Mouse (Mus musculus) liver, embryonic 15.5 days (tissue): ENCODE results near the gene Mrpl24. TPM values are rescaled to one million over a fixed set of nuclear protein-coding genes. Genes with fewer than 3 reads are reported as not detected.
"Not testable (repeated sequence)": the region's sequence is repeated elsewhere in the genome, so short reads cannot be mapped to it uniquely, and the experiment has no call there.

Source experiments
- ATAC-seq: fragments of 200-750 bp; cut with Nextera tagmentation; 2 replicates; pipeline ENCODE4 v1.8.0; 2017; ENCODE audit warnings: moderate number of reproducible peaks, mild to moderate bottlenecking, moderate library complexity; ENCODE audit not compliant: insufficient read depth
- H3K27ac ChIP-seq: fragments of 300-500 bp; sonication (generic); replicated peaks from 2 replicates; pipeline ENCODE4 v1.5.1; 2015; ENCODE audit warnings: mild to moderate bottlenecking, inconsistent platforms
- H3K27me3 ChIP-seq: fragments of 300-500 bp; sonication (generic); 2 replicates; pipeline ENCODE4 v1.6.1; 2015; ENCODE audit warnings: mild to moderate bottlenecking, inconsistent platforms
- H3K36me3 ChIP-seq: fragments of 300-500 bp; sonication (generic); replicated peaks from 2 replicates; pipeline ENCODE4 v1.6.1; 2015; ENCODE audit warnings: moderate library complexity, mild to moderate bottlenecking, inconsistent platforms
- H3K4me1 ChIP-seq: fragments of 300-500 bp; sonication (generic); replicated peaks from 2 replicates; pipeline ENCODE4 v1.6.1; 2015; ENCODE audit warnings: inconsistent platforms
- H3K4me2 ChIP-seq: fragments of 300-500 bp; sonication (generic); 2 replicates; pipeline ENCODE4 v1.6.1; 2015; ENCODE audit warnings: moderate library complexity, mild to moderate bottlenecking, inconsistent platforms
- H3K4me3 ChIP-seq: fragments of 300-500 bp; sonication (generic); replicated peaks from 2 replicates; pipeline ENCODE4 v1.5.1; 2015; ENCODE audit warnings: mild to moderate bottlenecking, inconsistent platforms
- H3K9ac ChIP-seq: fragments of 300-500 bp; sonication (generic); 2 replicates; pipeline ENCODE4 v1.6.1; 2015; ENCODE audit warnings: moderate library complexity, mild to moderate bottlenecking, inconsistent platforms
- H3K9me3 ChIP-seq: fragments of 300-500 bp; sonication (generic); replicated peaks from 2 replicates; pipeline ENCODE4 v1.6.1; 2016; ENCODE audit warnings: inconsistent platforms
- WGBS: fragments of 180-500 bp; shearing (Covaris S2); methylation state at CpG from one replicate; pipeline ENCODE4 v1.1.7; 2015; ENCODE audit warnings: mixed read lengths; ENCODE audit not compliant: insufficient replicate concordance; 5-methylcytosine and 5-hydroxymethylcytosine counted together
- polyA plus RNA-seq: library from polyadenylated mRNA; unstranded; fragments of >200 nt; fragmentation: Nextera tagmentation; extraction: Ambion mirVana; gene quantifications from 2 replicates; pipeline ENCODE4 v1.2.1, GENCODE M21; 2015

Mrpl24 gene
- polyA plus RNA-seq, 1 experiment from 2014 or later: 33.5 TPM

- Histone ChIP-seq H3K27ac (peak overlapping the region; percentile 29; the same call in 1 of the 2 replicates), H3K4me3 (no peak overlapping the region), H3K9me3 (no peaks in the 10 kb centered on the region), H3K9ac (no peak overlapping the region), H3K27me3 (no peaks in the 10 kb centered on the region), H3K36me3 (no peaks in the 10 kb centered on the region), H3K4me2 (no peak overlapping the region), H3K4me1 (peaks cover 46% of the 10 kb centered on the region)
- no peak for ATAC-seq
- 82% methylated on average over 3 of the region's 3 CpGs for WGBS
Observed at GRCm38 (mm10) chr3:87899776-87900175, 19.5 kb upstream of the Mrpl24 start.

DNA sequence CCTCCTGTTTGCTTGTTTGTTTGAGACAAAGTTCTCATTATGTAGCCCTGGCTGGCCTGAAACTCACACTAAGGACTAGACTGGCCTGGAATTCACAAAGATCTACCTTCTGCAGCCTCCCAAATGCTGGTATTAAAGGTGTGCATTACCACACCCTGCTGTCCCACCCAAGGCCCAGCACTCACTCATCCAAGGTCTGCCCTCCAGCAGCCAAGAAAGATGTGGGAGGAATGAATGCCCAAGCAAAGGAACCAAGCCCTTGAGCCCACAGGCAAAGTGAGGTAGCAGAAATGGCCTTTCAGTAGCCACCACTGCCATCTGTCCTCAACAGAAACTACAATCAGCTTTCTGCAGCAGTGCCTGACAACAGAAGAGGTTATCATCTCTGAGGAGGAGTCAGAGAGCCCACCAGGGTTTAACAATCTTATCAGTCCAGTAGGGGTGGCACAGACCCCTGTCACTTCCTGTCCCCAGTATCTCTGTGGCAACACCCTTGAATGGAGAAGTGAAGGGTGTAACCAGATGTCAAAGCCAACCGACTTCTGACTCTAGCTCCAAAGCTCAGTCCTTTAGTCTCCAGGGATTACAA is 18.2 kb upstream of the Mrpl24 start:
- Histone ChIP-seq H3K27me3 (no peaks in the 10 kb centered on the region), H3K9me3 (no peaks in the 10 kb centered on the region), H3K9ac (peak overlapping the region; percentile 42), H3K4me2 (peak overlapping the region; percentile 66), H3K4me3 (peak overlapping the region; percentile 37), H3K36me3 (no peaks in the 10 kb centered on the region), H3K4me1 (peaks cover 57% of the 10 kb centered on the region), H3K27ac (peak overlapping the region; percentile 96)
- 8% methylated on average over 1 of the region's 1 CpGs for WGBS
- ATAC-seq: peak; percentile 76

DNA sequence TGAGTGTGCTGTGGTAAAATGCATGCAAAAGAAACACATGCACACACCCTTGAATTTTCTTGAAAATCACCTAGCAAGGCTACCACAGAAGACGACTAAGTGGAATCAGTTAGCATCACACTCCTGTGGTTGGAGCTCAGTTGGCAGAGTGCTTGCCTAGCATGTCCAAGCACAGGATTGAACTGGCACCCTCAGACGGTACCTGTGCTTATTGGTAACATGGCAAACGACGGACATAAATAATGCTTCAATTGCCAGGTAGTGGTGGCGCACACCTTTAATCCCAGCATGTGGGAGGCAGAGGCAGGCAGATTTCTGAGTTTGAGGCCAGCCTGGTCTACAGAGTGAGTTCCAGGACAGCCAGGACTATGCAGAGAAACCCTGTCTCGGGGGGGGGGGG is 17.3 kb upstream of the Mrpl24 start:
- H3K36me3 ChIP-seq, H3K9me3 ChIP-seq, ATAC-seq, H3K27me3 ChIP-seq, H3K4me3 ChIP-seq, H3K9ac ChIP-seq: not testable (repeated sequence)
- Histone ChIP-seq H3K27ac (peak overlapping the region; percentile 96), H3K4me1 (peaks cover 57% of the 10 kb centered on the region), H3K4me2 (peak overlapping the region; percentile 66)
- WGBS: 43% methylated on average over 6 of the region's 6 CpGs

DNA sequence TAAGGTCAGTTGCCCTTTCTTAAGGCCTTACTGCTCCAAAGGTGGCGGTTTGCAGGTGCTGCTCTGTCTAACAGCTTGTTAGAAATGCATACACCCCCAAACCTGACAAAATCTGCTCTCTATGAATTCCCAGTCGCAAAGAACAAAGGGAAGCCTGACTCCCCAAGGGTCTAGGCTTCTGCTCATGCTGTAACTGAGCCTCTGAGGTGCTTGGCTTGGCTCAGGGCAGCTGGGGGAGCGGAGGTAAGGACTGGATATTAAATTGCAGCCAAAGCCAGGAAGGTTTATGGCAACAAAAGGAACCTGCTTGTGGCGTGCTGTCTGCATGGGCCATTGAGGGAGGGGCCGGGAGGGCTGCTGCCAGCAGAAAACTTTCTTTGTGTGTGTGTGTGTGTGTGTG is 15.5 kb upstream of the Mrpl24 start:
- 0 out of 2 replicates have a peak overlapping the region, but pooled peaks have one; percentile 15 for H3K9ac ChIP-seq
- no peak for ATAC-seq
- H3K4me2 ChIP-seq: no peak overlapping the region
- 53% methylated on average over 5 of the region's 5 CpGs for WGBS
- H3K4me3 ChIP-seq: no peak overlapping the region
- peaks cover 72% of the 10 kb centered on the region for H3K4me1 ChIP-seq
- H3K36me3 ChIP-seq: no peaks in the 10 kb centered on the region
- no peaks in the 10 kb centered on the region for H3K27me3 ChIP-seq
- no peaks in the 10 kb centered on the region for H3K9me3 ChIP-seq
- peak overlapping the region; percentile 72 for H3K27ac ChIP-seq

DNA sequence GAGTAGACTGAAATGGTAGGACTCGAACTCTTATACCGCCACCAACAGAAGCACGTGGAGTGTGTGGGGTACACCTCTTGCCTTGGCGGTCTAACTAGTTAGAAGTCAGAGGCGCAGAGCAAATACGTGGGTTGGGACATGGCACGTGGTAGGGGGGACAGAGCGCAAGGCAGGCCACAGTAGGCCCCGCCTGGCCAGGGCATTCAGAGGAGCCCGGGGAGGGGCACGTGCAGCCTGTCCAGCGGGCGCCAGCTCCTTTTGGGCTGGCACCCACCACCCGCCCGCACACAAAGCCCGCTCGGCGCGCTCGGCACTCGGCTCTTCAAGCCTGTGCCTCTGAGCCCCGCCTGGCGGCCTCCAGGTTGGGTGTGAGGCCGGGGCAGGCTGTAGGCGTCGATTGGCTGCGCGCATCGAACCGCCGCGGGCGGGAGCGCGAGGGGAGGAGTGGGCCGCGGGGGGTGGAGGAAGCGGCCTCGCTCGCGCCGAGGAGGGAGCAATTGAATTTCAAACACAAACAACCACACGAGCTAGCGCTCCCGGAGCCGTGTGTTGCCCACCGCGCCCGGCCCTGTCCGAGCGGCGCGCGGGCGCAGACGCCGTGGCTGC is 13.3 kb upstream of the Mrpl24 start, which contains the start of gene Hdgf:
Gene Hdgf, plus strand, starts transcription at position 442 of the 606 bp plus-strand sequence.
- no peaks in the 10 kb centered on the region for H3K9me3 ChIP-seq
- WGBS: under 1% methylated on average over 57 of the region's 57 CpGs
- H3K36me3 ChIP-seq: peaks cover 3% of the 10 kb centered on the region; the same call in 1 of the 2 replicates
- H3K4me3 ChIP-seq: peak within 1 kb of the TSS; percentile 95
- peak within 1 kb of the TSS; percentile 83 for H3K4me2 ChIP-seq
- H3K9ac ChIP-seq: peak within 1 kb of the TSS; percentile 99
- peak within 1 kb of the TSS; percentile 85 for H3K27ac ChIP-seq
- no peaks in the 10 kb centered on the region for H3K27me3 ChIP-seq
- ATAC-seq: peak; percentile 85
- peaks cover 75% of the 10 kb centered on the region for H3K4me1 ChIP-seq

GRCm38 (mm10) chr3:87906601-87906980 is 12.7 kb upstream of the Mrpl24 start:
- ATAC-seq: peak; percentile 15
- Histone ChIP-seq H3K9me3 (no peaks in the 10 kb centered on the region), H3K9ac (peak overlapping the region; percentile 99), H3K36me3 (peaks cover 6% of the 10 kb centered on the region; the same call in 1 of the 2 replicates), H3K4me3 (peak overlapping the region; percentile 95), H3K27me3 (no peaks in the 10 kb centered on the region), H3K4me2 (peak overlapping the region; percentile 83), H3K27ac (peak overlapping the region; percentile 85), H3K4me1 (peaks cover 75% of the 10 kb centered on the region)
- under 1% methylated on average over 47 of the region's 47 CpGs for WGBS

DNA sequence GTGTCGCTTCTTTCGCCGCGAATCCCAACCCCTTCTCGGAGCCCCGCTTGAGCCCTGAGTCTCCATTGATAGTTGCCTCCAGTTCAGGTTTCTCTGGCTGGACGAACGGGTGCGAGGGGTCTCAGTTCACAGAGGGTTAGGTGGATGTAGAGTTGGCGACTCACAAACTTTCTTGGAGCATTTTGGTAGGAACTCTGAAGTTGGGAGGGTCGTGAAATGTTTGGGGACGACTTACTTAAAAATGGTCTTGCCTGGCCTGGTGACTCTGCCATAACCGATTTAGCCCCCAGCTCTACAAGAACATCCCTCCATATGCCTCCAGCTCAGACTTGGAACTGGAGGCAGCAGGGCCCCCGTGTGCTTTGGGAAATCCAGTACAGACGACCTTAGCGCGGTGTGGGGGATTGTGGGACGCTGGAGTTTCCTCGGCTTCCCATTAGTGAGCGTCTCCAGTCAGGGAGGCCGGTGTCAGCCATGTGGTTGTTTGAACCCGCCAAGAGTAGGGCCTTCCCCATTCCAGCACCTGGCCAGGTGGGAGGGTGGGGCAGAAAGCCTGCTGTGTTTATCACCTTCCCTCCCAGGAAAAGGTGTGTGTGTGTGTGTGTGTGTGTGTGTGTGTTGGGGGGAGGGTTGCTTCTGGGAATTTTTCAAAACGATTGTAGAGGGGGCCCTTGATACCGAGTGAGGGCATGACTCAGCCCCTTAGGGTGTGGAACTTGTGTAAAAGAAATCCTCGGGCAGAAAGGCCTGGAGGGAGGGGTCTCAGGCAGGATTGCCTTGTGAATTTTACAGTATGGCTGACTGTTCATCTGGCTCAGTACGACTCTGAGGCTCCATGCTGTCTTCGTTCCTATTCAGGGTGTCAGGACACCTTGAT is 12.1 kb upstream of the Mrpl24 start:
- under 1% methylated on average over 27 of the region's 27 CpGs for WGBS
- no peak for ATAC-seq
- peak overlapping the region; percentile 99 for H3K9ac ChIP-seq
- peaks cover 75% of the 10 kb centered on the region for H3K4me1 ChIP-seq
- peak overlapping the region; percentile 95 for H3K4me3 ChIP-seq
- peak overlapping the region; percentile 85 for H3K27ac ChIP-seq
- peak overlapping the region; percentile 83 for H3K4me2 ChIP-seq
- no peaks in the 10 kb centered on the region for H3K9me3 ChIP-seq
- H3K36me3 ChIP-seq: peaks cover 11% of the 10 kb centered on the region
- no peaks in the 10 kb centered on the region for H3K27me3 ChIP-seq

GRCm38 (mm10) chr3:87907906-87908305 is 11.4 kb upstream of the Mrpl24 start:
- peaks cover 77% of the 10 kb centered on the region for H3K4me1 ChIP-seq
- peak overlapping the region; percentile 95 for H3K4me3 ChIP-seq
- 0% methylated on average over 1 of the region's 1 CpGs for WGBS
- peaks cover 18% of the 10 kb centered on the region for H3K36me3 ChIP-seq
- no peaks in the 10 kb centered on the region for H3K9me3 ChIP-seq
- H3K4me2 ChIP-seq: peak overlapping the region; percentile 83
- H3K27ac ChIP-seq: peak overlapping the region; percentile 85
- ATAC-seq: no peak
- H3K27me3 ChIP-seq: no peaks in the 10 kb centered on the region
- peak overlapping the region; percentile 99 for H3K9ac ChIP-seq

- WGBS: 62% methylated on average over 2 of the region's 2 CpGs
- Histone ChIP-seq H3K4me1 (peaks cover 84% of the 10 kb centered on the region), H3K36me3 (peaks cover 32% of the 10 kb centered on the region), H3K9me3 (no peaks in the 10 kb centered on the region), H3K9ac (peak overlapping the region; percentile 99), H3K4me2 (peak overlapping the region; percentile 83), H3K4me3 (peak overlapping the region; percentile 95), H3K27ac (peak overlapping the region; percentile 85), H3K27me3 (no peaks in the 10 kb centered on the region)
- ATAC-seq: no peak
Observed at GRCm38 (mm10) chr3:87909381-87909780, 9.9 kb upstream of the Mrpl24 start.

DNA sequence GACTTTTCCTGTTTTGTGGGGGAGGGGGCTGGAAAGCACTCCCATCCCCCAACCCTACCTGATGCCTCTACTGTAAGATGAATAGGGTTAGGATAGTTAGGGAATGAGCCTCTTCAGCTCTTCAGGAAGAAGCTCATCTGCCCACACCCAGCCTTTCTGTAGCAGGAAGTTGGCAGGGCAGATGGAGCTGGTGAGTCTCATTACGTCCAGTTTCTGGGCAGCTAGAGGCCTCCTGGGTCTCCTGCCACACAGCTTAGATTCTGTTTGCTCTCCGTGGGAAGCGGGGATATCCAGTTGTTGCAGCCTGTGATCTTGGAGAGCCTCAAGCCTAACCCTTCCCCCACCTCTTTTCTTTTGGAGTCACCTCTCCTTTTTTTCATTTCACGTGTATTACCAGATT is 9.4 kb upstream of the Mrpl24 start:
- ATAC-seq: no peak
- Histone ChIP-seq H3K9ac (peak overlapping the region; percentile 99), H3K36me3 (peaks cover 37% of the 10 kb centered on the region), H3K4me1 (peaks cover 86% of the 10 kb centered on the region), H3K27me3 (no peaks in the 10 kb centered on the region), H3K4me2 (peak overlapping the region; percentile 83), H3K27ac (peak overlapping the region; percentile 85), H3K4me3 (peak overlapping the region; percentile 95), H3K9me3 (no peaks in the 10 kb centered on the region)
- whole genome bisulfite sequencing: 16% methylated on average over 4 of the region's 4 CpGs
